Mouse (Mus musculus): ENCODE results near the gene Tmem132d.

- TF ChIP-seq POLR2A (IDR thresholded peaks at IDR 0.05; ENCODE audit: borderline replicate concordance, extremely low read depth, insufficient read depth, insufficient read length, poor library complexity, severe bottlenecking) = no peak
- TF ChIP-seq CTCF (IDR thresholded peaks at IDR 0.05; ENCODE audit: borderline replicate concordance, extremely low read depth, insufficient read depth, insufficient read length) = no peak
These were observed 11.0 kb upstream of the Tmem132d start for GRCm38 (mm10) chr5:128443848-128444247.
